In the genomic region with DNA sequence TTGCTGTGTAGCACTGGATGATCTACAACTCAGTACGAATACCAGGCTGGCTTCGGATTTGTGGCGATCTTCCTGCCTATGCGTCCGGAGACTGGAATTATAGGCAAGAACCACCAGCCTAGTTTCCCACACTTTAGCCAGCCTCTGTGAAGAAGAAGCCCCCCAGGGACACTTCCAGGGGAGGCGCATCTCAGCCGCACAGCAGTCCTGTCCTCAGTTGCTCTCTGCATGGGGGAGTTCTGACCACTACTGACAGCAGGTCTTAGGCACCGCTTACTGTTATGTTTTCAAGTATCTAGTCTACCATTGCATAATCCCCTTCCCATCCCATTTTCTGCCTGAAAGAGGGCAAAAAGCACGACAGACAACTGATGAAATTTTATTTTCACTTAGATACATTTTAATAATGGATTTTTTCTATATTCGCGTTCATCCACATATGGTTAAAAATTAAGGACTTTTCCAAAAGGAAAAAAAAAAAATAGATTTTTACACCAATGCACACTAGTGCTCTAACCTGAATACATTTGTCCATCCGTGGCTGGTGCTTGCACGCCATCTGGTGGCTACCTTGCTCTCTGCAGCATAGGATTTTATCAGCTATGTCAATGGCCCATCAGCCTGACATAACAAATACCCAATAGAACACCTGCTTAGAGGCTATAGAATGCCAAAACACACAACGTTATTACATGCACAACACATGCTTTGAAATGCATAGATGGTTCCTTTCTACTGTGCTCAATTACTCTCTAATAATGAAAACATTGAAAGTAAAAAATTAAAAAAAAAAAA, we compare ENCODE assay signal across 8 mouse cellular contexts. TPM values are rescaled to one million over a fixed set of nuclear protein-coding genes. Genes with fewer than 3 reads are reported as not detected.
DNase-seq lines count a peak whose midpoint lies in the region; ATAC-seq and TF ChIP-seq lines count a peak whose summit lies in the region.

No protein-coding gene starts in this region.

- no peak overlapping the region for H3K27ac ChIP-seq in ES-E14 (ENCODE audit: insufficient read depth, low read depth, low read length, poor library complexity, severe bottlenecking)
- no peak overlapping the region for H3K27ac ChIP-seq in forebrain, embryonic 15.5 days (replicated peaks)
- no peak overlapping the region for H3K27ac ChIP-seq in hindbrain, embryonic 12.5 days

- no peaks in the 10 kb centered on the region for H3K4me1 ChIP-seq in ES-E14 (ENCODE audit: control insufficient read depth in 2 of 2, insufficient read depth in 2 of 2, low read length in 2 of 2, poor library complexity in 1 of 2)
- H3K4me1 ChIP-seq in forebrain, embryonic 15.5 days, result no peaks in the 10 kb centered on the region
- H3K4me1 ChIP-seq in hindbrain, embryonic 12.5 days, result peaks cover 2% of the 10 kb centered on the region; the same call in 1 of the 2 replicates

- H3K36me3 ChIP-seq in ES-E14 (ENCODE audit: control insufficient read depth, insufficient read depth, low read length, poor library complexity, severe bottlenecking), result no peaks in the 10 kb centered on the region
- H3K36me3 ChIP-seq in forebrain, embryonic 15.5 days, result no peaks in the 10 kb centered on the region
- H3K36me3 ChIP-seq in hindbrain, embryonic 12.5 days, result no peaks in the 10 kb centered on the region

- H3K9ac ChIP-seq in ES-E14 (ENCODE audit: insufficient read depth, low read depth, low read length, poor library complexity, severe bottlenecking), result no peak overlapping the region
- H3K9ac ChIP-seq in forebrain, embryonic 15.5 days (replicated peaks), result no peak overlapping the region
- no peak overlapping the region for H3K9ac ChIP-seq in hindbrain, embryonic 12.5 days

- ATAC-seq in forebrain, embryonic 15.5 days (replicated peaks), result peak; percentile 91
- ATAC-seq in hindbrain, embryonic 12.5 days (ENCODE audit: low FRiP score), result peak; percentile 78

- in situ Hi-C loops in ES-E14 (cut with MboI; ENCODE audit: low sequenced_read_pairs in 2 of 2, unreplicated experiment in 2 of 2), result no loop called here

- no peaks in the 10 kb centered on the region for H3K9me3 ChIP-seq in ES-E14 (ENCODE audit: control insufficient read depth, insufficient read depth, low read depth, low read length)
- H3K9me3 ChIP-seq in forebrain, embryonic 15.5 days, result no peaks in the 10 kb centered on the region
- no peaks in the 10 kb centered on the region for H3K9me3 ChIP-seq in hindbrain, embryonic 12.5 days (replicated peaks)

- DNase-seq in ES-E14 (ENCODE audit: low read depth, low spot score), result peak; percentile 59
- DNase-seq in c-Kit-negative CD71-positive TER-119-positive erythroid progenitor cells, embryonic 14.5 days (ENCODE audit: low read depth, low spot score), result peak; percentile 11
- peak; percentile 93 for DNase-seq in layer of hippocampus, adult 9-10 months (ENCODE audit: low spot score)
- DNase-seq in lung, postnatal 25 days (ENCODE audit: low spot score), result peak; percentile 84
- DNase-seq in retina, postnatal 1 day, result peak; percentile 76
- peak; percentile 67 for DNase-seq in urinary bladder, adult 2 months (ENCODE audit: low spot score)

- no peaks in the 10 kb centered on the region for H3K27me3 ChIP-seq in forebrain, embryonic 15.5 days
- no peaks in the 10 kb centered on the region for H3K27me3 ChIP-seq in hindbrain, embryonic 12.5 days

- no peak overlapping the region for H3K4me2 ChIP-seq in forebrain, embryonic 15.5 days (replicated peaks)
- no peak overlapping the region for H3K4me2 ChIP-seq in hindbrain, embryonic 12.5 days (replicated peaks)

- WGBS in forebrain, embryonic 15.5 days, result 33% methylated on average over 14 of the region's 14 CpGs
- WGBS in hindbrain, embryonic 12.5 days, result 42% methylated on average over 14 of the region's 14 CpGs

- H3K4me3 ChIP-seq in ES-E14 (ENCODE audit: insufficient read depth in 1 of 2, low read depth in 1 of 2, low read length in 2 of 2, poor library complexity in 1 of 2, severe bottlenecking in 1 of 2), result no peak overlapping the region
- H3K4me3 ChIP-seq in forebrain, embryonic 15.5 days, result no peak overlapping the region
- no peak overlapping the region for H3K4me3 ChIP-seq in hindbrain, embryonic 12.5 days

TF ChIP-seq in ES-E14, 5 proteins besides CTCF, POLR2A, EP300 and RAD21:
- no peak for TF ChIP-seq CHD2 (IDR thresholded peaks at IDR 0.05; ENCODE audit: low read depth, low read length)
- TF ChIP-seq MAFK (IDR thresholded peaks at IDR 0.05; ENCODE audit: insufficient read depth, low read depth, low read length), result 0 out of 2 replicates have a peak, but pooled peaks have one; percentile 15
- peak; percentile 74 for TF ChIP-seq ZNF384 (IDR thresholded peaks at IDR 0.05; ENCODE audit: low read depth, low read length)
- TF ChIP-seq HCFC1 (IDR thresholded peaks at IDR 0.05; ENCODE audit: borderline replicate concordance, insufficient read depth, low read length), result no peak
- TF ChIP-seq ZC3H11A (IDR thresholded peaks at IDR 0.05; ENCODE audit: borderline replicate concordance, low read depth, low read length), result peak; percentile 89; the same call in 1 of the 2 replicates
TF ChIP-seq in ES-E14: peak in this region for 3.

RNA-seq across cellular contexts. Expression of a gene that starts 10.1 kb away (rescaled TPM):
- total RNA-seq in ES-E14 (2012; rRNA removed), result 0.09 and 0.21 TPM in 2 replicates
- 3.1 and 3.2 TPM in 2 replicates for polyA plus RNA-seq in forebrain, embryonic 15.5 days (2015; fragmentation: Nextera tagmentation; extraction: Ambion mirVana)
- polyA plus RNA-seq in hindbrain, embryonic 12.5 days (2016; fragmentation: Nextera tagmentation; extraction: Ambion mirVana), result 3.8 and 4.2 TPM in 2 replicates
- polyA plus RNA-seq in urinary bladder, adult 2 months (2012; rRNA removed), result 18.2 and 35.3 TPM in 2 replicates

Comparison
In these comparisons a context has a peak if more than half of its experiments do, and no peak if none do; other contexts are left out.
1. DNase-seq: peak in every context shown above with its lines; median percentile 93 in layer of hippocampus, adult 9-10 months; 84 in lung, postnatal 25 days; 76 in retina, postnatal 1 day; 67 in urinary bladder, adult 2 months; 59 in ES-E14; 11 in c-Kit-negative CD71-positive TER-119-positive erythroid progenitor cells, embryonic 14.5 days.